Mouse (Mus musculus): ENCODE data around the gene Stub1. TPM values are rescaled to one million over a fixed set of nuclear protein-coding genes. Genes with fewer than 3 reads are reported as not detected.
"Not testable (repeated sequence)": the region's sequence is repeated elsewhere in the genome, so short reads cannot be mapped to it uniquely, and the experiment has no call there.

The Stub1 gene
- polyA plus RNA-seq, 1 experiment from 2014 or later: 297 TPM

DNA sequence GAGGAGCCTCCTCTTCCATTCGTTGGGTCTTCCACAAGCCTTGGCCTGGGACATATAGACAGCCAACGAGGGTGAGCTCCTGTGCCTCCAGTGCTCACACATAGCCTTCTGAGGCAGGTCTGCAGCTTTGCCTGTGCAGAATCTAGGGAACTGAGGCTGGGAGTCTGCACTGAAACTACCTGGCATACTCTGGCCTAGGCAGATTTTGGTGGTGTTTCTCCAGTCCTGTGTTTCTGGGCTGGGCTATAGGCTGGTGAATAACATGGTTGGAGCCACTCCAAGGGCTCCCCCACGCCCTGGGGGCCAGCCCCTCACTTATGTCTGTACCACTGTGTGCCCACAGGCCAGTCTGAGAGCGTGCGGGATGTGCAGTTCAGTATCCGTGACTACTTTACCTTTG, 7.9 kb downstream of the Stub1 start:
- 86% methylated on average over 6 of the region's 6 CpGs for WGBS
- no peaks in the 10 kb centered on the region for H3K9me3 ChIP-seq
- H3K9ac ChIP-seq: no peak overlapping the region
- H3K4me2 ChIP-seq (replicated peaks): peak overlapping the region; percentile 86; the same call in 1 of the 2 replicates
- no peak for ATAC-seq
- H3K27me3 ChIP-seq (replicated peaks): peaks cover 2% of the 10 kb centered on the region
- no peak overlapping the region; the same call in 1 of the 2 replicates for H3K4me3 ChIP-seq (replicated peaks)
- H3K4me1 ChIP-seq (replicated peaks): peaks cover 35% of the 10 kb centered on the region
- no peak overlapping the region for H3K27ac ChIP-seq
- H3K36me3 ChIP-seq: peaks cover 5% of the 10 kb centered on the region; the same call in 1 of the 2 replicates

DNA sequence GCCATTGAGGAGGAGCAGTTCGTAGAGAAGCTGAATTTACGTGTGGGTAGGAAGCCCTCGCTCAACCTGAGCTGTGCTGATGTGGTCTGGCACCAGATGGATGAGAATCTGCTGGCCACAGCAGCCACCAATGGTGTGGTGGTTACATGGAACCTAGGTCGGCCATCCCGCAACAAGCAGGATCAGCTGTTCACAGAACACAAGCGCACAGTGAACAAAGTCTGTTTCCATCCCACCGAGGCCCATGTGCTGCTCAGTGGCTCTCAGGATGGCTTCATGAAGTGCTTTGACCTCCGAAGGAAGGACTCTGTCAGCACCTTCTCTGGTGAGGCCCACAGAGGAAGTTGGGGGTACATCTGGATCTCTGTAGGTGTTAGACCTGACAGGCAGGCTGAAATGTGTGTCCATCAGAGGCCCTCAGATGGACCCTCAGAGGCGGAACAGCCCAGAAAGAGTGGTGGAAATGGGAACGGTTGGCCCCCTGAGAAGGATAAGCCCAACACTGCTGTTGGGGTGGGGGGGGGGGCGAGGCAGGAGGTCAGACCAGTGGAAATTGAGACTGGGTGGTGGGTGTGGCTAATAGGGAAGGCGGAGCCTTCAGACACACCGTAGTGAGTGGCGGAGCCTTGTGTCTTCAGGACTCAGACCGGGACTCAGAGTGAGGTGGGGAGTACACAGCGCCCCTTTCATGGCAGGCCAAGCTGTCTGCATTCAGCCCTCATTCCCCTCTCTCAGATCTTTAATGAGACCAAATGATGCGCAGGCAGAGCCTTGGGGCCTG, 8.7 kb downstream of the Stub1 start:
- Histone ChIP-seq H3K4me1 (replicated peaks) (peaks cover 28% of the 10 kb centered on the region), H3K4me3 (replicated peaks) (peak overlapping the region; percentile 61), H3K36me3 (peaks cover 5% of the 10 kb centered on the region; the same call in 1 of the 2 replicates), H3K27me3 (replicated peaks) (peaks cover 9% of the 10 kb centered on the region), H3K4me2 (replicated peaks) (peak overlapping the region; percentile 86), H3K9me3 (no peaks in the 10 kb centered on the region), H3K27ac (no peak overlapping the region), H3K9ac (peak overlapping the region; percentile 59)
- WGBS: 68% methylated on average over 17 of the region's 17 CpGs
- ATAC-seq: no peak

DNA sequence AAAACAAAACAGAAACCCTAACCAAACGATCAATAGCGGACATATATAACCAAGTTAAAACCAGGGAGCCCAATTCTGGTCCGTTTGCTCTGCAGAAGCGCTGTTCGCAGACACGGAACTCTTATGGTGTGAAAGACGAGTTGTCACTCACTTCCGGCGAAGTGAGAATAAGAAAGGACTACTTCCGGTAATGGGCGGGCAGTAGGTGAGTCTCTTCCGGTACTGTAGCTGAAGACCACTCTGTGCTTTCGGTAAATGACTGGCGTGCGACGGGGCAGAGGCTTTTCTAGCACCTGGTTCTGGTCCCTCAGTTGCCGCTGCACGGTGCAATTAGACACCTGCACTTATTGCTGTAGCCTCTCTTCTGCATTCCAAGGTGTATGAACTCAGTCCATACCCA, 9.8 kb downstream of the Stub1 start, which contains the start of gene Wdr24:
Gene Wdr24 (plus strand): TSS at position 176 of the 400 bp plus-strand sequence.
- Histone ChIP-seq H3K4me1 (replicated peaks) (peaks cover 28% of the 10 kb centered on the region), H3K4me2 (replicated peaks) (peak within 1 kb of the TSS; percentile 86), H3K27ac (peak within 1 kb of the TSS; percentile 57; the same call in 1 of the 2 replicates), H3K9me3 (no peaks in the 10 kb centered on the region), H3K36me3 (peaks cover 5% of the 10 kb centered on the region; the same call in 1 of the 2 replicates), H3K4me3 (replicated peaks) (peak within 1 kb of the TSS; percentile 61), H3K27me3 (replicated peaks) (peaks cover 20% of the 10 kb centered on the region), H3K9ac (peak within 1 kb of the TSS; percentile 59)
- peak; percentile 71 for ATAC-seq
- WGBS: under 1% methylated on average over 18 of the region's 18 CpGs

DNA sequence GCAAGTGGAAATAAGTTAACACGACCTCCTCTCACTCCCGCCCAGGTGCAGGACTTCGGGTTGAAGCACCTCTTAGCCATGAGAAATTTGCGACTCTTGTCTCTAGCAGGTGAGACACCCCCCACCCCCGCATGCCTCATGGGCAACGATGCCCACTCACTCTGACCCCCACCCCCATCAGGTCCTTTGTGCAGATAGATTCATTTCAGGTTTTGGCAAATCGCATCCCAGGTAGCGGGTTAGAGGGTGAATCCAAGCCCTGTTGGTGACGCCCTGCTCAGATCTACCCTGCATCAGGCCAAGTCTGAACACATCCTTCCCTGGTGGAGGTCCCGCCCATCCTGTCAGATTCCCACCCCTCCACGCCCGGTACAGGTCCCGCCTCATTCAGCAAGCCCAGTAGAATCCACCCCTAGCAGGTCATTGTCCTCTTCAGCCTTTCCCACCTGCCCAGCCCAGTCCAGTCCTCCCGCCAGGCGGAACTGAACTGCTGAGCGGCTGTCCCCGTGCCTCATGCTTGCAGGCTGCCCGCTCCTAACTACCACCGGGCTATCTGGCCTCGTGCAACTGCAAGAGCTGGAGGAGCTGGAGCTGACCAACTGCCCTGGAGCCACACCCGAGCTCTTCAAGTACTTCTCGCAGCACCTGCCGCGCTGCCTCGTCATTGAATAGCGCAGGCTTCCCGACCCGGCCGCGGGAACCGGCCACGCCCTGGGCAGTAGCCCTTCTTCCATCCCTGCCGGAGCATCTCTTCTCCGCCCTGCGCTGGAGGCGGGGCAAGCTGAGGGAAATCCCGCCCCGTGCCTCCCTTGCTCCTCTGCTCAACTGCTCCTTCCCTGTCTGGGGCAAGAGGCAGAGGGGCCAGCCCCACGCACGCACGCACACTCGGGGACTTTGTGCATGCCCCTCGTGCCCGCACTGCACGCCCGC, 14.1 kb downstream of the Stub1 start:
- WGBS: 7% methylated on average over 46 of the region's 46 CpGs
- H3K4me2 ChIP-seq (replicated peaks): peak overlapping the region; percentile 47
- peaks cover 6% of the 10 kb centered on the region for H3K4me1 ChIP-seq (replicated peaks)
- no peak overlapping the region for H3K9ac ChIP-seq
- no peaks in the 10 kb centered on the region for H3K36me3 ChIP-seq
- no peak overlapping the region for H3K27ac ChIP-seq
- H3K9me3 ChIP-seq: no peaks in the 10 kb centered on the region
- ATAC-seq: peak; percentile 52
- H3K4me3 ChIP-seq (replicated peaks): peak overlapping the region; percentile 20
- H3K27me3 ChIP-seq (replicated peaks): peaks cover 38% of the 10 kb centered on the region

DNA sequence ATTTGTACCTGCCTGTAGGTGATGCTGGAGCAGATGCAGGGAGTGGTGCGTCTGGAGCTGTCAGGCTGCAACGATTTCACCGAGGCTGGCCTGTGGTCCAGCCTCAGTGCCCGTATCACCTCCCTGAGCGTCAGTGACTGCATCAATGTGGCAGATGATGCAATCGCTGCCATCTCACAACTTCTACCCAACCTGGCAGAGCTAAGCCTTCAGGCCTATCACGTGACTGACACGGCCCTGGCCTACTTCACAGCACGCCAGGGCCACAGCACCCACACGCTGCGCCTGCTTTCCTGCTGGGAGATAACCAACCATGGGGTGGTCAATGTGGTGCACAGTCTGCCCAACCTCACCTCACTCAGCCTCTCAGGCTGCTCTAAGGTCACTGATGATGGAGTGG, 15.5 kb downstream of the Stub1 start:
- WGBS: 81% methylated on average over 11 of the region's 11 CpGs
- Histone ChIP-seq H3K9ac (no peak overlapping the region), H3K4me3 (replicated peaks) (no peak overlapping the region), H3K9me3 (no peaks in the 10 kb centered on the region), H3K4me2 (replicated peaks) (no peak overlapping the region), H3K27ac (no peak overlapping the region), H3K4me1 (replicated peaks) (0 out of 2 replicates have a peak, but pooled peaks cover 11% of the 10 kb centered on the region), H3K27me3 (replicated peaks) (peaks cover 43% of the 10 kb centered on the region), H3K36me3 (no peaks in the 10 kb centered on the region)
- ATAC-seq: no peak

DNA sequence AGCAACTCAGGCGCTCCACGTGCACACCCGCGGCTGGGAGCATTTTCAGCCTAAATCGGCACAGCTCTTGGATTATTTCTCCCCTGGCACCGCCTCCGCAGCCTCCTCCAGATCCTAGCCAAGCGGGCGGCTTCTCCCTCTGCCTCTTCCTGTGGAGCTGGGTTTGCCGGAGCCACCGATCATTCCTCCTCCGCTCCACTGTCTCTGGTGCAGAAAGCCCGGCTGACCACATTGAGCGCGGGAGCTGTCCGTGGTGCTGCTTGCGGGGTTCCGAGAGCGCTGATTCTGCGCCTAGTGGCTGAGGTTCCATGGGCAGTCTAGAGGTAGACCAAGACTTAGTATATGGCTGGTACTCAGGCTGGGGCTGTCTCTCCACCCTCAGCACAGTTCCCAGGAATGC, 19.7 kb downstream of the Stub1 start:
- no peak overlapping the region for H3K27ac ChIP-seq
- no peak overlapping the region for H3K9ac ChIP-seq
- peak; percentile 36; the same call in 1 of the 2 replicates for ATAC-seq
- no peak overlapping the region for H3K4me3 ChIP-seq (replicated peaks)
- H3K27me3 ChIP-seq (replicated peaks): peaks cover 54% of the 10 kb centered on the region
- 2% methylated on average over 20 of the region's 20 CpGs for WGBS
- peaks cover 16% of the 10 kb centered on the region for H3K4me1 ChIP-seq (replicated peaks)
- H3K4me2 ChIP-seq (replicated peaks): 0 out of 2 replicates have a peak overlapping the region, but pooled peaks have one; percentile 11
- H3K36me3 ChIP-seq: no peaks in the 10 kb centered on the region
- H3K9me3 ChIP-seq: no peaks in the 10 kb centered on the region; the same call in 1 of the 2 replicates

DNA sequence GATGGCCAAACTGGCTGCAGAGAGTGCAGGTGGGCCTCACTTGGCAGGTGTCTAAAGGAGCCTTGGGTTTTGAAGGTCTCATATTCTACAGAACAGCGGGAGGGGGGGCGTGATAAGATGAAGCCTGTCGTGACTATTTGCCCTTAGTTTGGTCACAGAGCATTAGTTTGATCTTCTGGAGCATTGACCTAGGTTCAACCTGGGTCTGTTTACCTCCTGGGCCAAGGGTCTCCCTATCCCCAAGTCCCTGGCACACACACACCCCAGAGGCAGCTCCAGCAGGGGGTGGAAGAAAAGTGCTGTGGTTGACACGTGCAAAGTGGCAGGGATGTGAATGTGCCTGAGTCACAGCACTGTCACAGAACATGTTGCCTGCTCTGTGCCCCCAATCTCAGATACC, 22.3 kb downstream of the Stub1 start:
- Histone ChIP-seq H3K27ac (no peak overlapping the region), H3K27me3 (replicated peaks) (peaks cover 39% of the 10 kb centered on the region), H3K9ac (no peak overlapping the region), H3K4me1 (replicated peaks) (peaks cover 16% of the 10 kb centered on the region), H3K36me3 (no peaks in the 10 kb centered on the region), H3K9me3 (no peaks in the 10 kb centered on the region; the same call in 1 of the 2 replicates), H3K4me2 (replicated peaks) (no peak overlapping the region), H3K4me3 (replicated peaks) (no peak overlapping the region)
- WGBS: 70% methylated on average over 4 of the region's 4 CpGs
- ATAC-seq: no peak

DNA sequence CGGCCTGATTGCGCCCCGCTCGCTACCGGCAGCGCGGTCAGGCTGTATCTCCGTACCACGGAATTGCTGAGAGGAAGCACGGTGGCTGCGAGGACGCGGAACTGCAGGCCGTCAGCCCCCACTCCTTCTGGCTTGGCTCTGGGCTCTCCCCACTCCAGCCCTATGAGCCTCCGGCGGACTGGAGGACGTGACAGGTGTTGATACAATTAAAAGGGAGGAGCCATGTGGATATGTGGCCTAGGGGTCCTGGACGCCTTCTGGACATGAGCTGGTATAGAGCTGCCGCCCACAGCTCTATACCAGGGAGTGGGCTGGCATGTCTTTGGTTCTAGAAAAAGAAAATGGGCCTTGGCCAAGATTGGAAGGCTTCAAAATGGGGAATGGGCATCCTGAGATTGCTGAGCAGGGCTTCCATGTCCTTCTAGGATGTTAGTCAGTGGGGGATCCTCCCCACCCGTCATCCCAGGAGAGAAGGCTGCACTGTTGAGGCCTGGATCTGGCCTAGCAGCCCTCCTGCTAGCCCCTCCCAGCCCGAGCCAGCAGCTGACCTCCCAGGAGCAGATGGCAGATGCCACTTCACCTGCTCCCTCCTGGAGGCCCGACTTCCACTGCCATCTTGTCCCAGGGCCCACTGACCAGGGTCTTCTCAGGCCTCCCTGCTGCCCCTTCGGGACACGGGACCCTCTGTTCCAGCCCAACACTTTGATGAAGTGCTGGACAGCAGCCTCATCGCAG, 23.4 kb downstream of the Stub1 start:
- H3K4me2 ChIP-seq (replicated peaks): peak overlapping the region; percentile 99
- H3K9ac ChIP-seq: peak overlapping the region; percentile 54
- peaks cover 39% of the 10 kb centered on the region for H3K27me3 ChIP-seq (replicated peaks)
- no peak; the same call in 1 of the 2 replicates for ATAC-seq
- WGBS: 12% methylated on average over 25 of the region's 25 CpGs
- peak overlapping the region; percentile 56; the same call in 1 of the 2 replicates for H3K27ac ChIP-seq
- H3K4me1 ChIP-seq (replicated peaks): peaks cover 16% of the 10 kb centered on the region
- peak overlapping the region; percentile 66 for H3K4me3 ChIP-seq (replicated peaks)
- no peaks in the 10 kb centered on the region for H3K36me3 ChIP-seq
- no peaks in the 10 kb centered on the region; the same call in 1 of the 2 replicates for H3K9me3 ChIP-seq

DNA sequence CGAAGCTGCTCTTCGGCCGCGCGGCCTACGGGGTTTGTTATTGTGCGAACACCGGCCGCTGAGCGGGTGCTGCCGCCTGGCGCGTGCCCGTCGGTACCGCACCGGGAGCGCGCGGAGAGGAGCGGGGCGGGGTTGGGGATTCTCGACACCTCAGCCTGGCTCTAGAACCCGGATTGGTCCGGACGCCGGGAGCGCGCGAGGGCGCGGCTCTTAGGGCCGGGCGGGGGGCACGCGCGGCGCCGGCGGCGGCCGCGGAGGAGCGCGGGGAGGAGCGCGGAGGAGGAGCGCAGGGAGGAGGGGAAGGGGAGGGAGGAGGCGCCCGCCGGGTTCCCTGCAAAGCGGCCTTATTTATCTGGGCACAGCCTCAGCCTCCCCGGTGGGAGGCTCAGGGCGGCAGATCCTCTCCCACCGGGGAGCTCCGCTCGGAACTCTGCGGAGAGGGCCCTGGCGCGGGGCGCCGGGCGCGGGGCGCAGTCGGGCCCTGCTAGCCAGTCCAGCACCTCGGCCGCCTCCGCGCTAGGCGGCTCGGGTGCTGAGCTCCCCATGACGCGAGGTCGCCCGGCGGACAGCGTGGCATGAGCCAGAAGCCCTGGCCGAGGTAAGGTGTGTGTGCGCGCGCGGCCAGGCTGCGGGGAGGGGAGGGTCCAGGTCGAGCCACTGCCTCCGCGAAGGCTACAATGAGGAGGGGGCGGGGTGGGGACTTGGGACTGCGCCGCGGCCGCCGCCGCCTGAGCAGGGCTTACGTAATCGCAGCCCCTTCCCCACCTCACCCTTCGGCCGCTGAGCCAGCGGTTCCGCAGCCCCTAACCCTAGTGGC, 24.2 kb downstream of the Stub1 start, which contains the start of gene Fbxl16:
Gene Fbxl16 (plus strand): TSS at position 297 of the 817 bp plus-strand sequence.
- no peaks in the 10 kb centered on the region for H3K36me3 ChIP-seq
- peak within 1 kb of the TSS; percentile 56 for H3K27ac ChIP-seq
- H3K27me3 ChIP-seq (replicated peaks): peaks cover 39% of the 10 kb centered on the region
- peak; percentile 90 for ATAC-seq
- peak within 1 kb of the TSS; percentile 66 for H3K4me3 ChIP-seq (replicated peaks)
- H3K9me3 ChIP-seq: no peaks in the 10 kb centered on the region; the same call in 1 of the 2 replicates
- peak within 1 kb of the TSS; percentile 99 for H3K4me2 ChIP-seq (replicated peaks)
- peaks cover 16% of the 10 kb centered on the region for H3K4me1 ChIP-seq (replicated peaks)
- H3K9ac ChIP-seq: peak within 1 kb of the TSS; percentile 54
- under 1% methylated on average over 85 of the region's 100 CpGs for WGBS

DNA sequence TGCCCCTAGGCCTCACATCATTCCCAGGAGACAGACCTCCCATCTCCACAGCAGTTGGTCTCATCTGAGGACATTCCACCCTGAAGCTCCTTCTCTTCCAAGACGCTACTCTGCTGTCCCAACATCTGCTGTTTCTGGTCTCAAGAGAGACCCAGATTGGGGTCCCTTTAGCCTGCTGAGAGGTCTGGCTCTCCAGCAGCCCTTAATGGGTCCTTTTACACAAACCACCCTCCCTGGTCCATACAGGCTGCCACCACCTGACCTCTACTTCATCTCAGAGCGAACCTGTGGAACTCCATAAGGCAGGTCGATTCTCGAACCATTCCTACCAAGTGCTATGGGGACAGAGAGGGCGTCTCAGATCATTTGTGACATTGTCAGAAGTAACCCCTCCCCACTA, 25.2 kb downstream of the Stub1 start:
- H3K4me2 ChIP-seq (replicated peaks): peak overlapping the region; percentile 99
- no peak for ATAC-seq
- 45% methylated on average over 5 of the region's 5 CpGs for WGBS
- H3K4me3 ChIP-seq (replicated peaks): no peak overlapping the region
- peaks cover 12% of the 10 kb centered on the region for H3K4me1 ChIP-seq (replicated peaks)
- peaks cover 36% of the 10 kb centered on the region for H3K27me3 ChIP-seq (replicated peaks)
- H3K9me3 ChIP-seq: no peaks in the 10 kb centered on the region; the same call in 1 of the 2 replicates
- no peak overlapping the region for H3K9ac ChIP-seq
- H3K27ac ChIP-seq: no peak overlapping the region
- H3K36me3 ChIP-seq: no peaks in the 10 kb centered on the region

DNA sequence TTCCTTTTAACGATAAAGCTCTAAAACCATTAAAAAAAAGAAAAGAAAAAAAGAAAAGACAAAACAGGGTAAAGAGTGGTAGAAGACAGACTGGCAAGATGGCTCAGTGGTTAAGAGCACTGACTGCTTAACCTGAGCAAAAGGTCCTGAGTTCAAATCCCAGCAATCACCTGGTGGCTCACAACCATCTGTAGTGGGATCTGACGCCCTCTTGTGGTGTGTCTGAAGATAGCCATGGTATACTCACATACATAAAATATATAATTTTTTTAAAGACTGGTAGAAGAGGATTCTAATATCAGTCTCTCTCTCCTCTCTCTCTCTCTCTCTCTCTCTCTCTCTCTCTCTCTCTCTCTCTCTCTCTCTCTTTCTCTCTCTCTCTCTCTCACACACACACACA, 25.8 kb downstream of the Stub1 start:
- peaks cover 31% of the 10 kb centered on the region for H3K27me3 ChIP-seq (replicated peaks)
- not testable (repeated sequence) for H3K9me3 ChIP-seq; H3K27ac ChIP-seq; H3K4me1 ChIP-seq (replicated peaks); H3K4me3 ChIP-seq (replicated peaks); H3K9ac ChIP-seq; H3K4me2 ChIP-seq (replicated peaks); ATAC-seq; H3K36me3 ChIP-seq
- 49% methylated on average over 2 of the region's 2 CpGs for WGBS

Measured in intestine, embryonic 15.5 days (tissue).